Mouse (Mus musculus): ENCODE results near the gene Qrich1.

Qrich1 gene

DNA sequence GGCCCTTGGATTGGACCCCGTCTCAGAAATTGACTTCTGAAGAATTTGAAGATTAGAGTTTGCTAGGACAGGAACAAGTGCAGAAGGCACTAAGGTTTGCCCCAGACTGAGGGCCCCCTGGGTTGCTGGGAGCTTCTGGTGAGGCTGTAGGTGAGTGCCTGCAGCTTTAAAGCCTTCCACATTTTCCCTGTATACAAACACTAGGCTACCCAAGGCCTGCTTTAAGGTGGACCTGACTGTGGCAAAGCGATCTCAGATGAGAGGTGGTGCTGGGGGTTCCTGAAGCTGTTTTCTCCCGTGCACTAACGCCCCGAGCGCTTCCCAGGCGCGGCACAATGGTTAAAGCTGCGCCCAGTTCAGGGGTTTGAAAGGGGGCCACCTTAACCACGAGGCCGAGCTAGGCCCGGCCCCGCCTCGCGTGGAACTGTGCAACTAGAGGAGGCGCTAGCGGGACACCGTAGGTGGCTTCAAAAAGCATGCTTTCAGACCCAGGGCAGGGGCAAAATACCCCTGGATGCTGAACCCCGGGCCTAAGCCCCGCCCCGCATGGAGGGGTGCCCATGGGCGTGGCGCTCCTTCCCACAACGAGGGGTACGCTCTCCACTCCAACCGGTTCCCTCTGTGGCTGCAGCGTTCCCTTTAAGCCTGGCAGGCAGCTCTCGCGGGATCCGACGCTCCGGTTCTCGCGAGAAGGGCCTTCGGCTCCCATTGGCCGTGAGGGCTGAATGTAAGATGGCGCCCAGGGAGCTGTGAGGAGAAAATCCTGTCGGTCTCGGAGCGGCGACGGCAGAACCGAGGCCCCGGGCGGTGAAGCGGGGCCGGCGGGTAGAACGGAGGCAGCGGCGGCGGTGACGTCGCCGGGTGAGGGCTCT lies at the start of gene Qrich1:
Qrich1 (plus strand) TSS at position 427 of the 872 bp plus-strand sequence.
- peak; percentile 95 for DNase-seq

DNA sequence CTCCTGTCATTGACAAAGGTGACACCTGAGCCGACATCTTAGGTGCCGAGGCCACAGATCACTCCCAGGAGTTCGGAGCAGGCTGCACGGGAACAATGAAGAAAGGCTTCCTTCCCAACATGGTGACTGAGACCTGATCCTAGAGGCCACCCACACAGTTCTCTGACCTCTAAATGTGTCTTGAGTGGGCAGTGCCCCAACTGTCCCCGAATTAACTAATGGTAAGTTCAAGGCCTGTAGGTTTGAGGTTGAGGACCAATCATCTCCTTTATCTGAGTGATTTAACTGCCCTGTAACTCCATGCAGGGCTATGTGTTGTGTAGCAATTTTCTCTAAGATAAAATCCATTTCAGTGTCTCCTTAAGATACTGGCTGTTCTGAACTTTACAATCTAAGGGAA lies 47.2 kb upstream of the Qrich1 start:
- DNase-seq: no peak

DNA sequence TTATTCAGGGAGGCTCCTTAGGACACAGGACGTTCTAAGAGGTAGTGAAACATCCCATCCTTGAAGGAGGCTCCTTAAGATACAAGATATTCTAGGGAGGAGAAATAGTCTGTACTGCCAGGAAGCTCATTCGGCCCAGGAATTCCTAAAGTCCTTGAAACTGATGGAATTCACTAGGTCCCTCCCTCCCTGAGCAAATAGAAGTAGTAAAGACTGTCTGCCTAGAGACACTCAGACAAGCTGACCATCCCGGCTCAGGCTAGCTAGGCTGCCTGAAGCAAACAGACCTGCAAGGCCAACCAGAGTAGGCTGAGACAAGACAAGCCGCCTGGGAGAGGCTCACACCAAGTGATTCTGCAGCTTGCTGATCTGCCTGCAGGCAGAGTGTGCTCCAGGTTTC lies 46.8 kb upstream of the Qrich1 start:
- DNase-seq: no peak

DNA sequence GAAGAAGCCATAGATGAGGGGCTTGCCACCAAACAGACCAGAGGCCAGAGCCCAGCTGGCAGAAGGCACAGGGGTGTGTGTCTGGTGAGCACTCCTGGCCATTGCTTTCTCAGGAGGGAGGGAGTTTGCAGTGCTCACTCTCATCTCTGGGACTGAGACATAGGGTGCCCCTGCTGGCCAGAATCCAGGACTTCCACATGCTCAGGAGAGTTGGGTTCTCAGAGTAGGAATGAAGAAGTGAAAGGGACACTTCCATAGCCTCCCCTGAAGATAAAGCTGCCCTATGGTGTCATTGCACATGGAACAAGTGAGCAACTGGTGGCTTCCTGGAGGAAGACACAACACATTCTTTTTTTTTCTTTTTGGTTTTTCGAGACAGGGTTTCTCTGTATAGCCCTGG lies 42.1 kb upstream of the Qrich1 start:
- no peak for DNase-seq

- DNase-seq: no peak
Measured at GRCm38 (mm10) chr9:108478638-108479156, 37.9 kb upstream of the Qrich1 start.

DNA sequence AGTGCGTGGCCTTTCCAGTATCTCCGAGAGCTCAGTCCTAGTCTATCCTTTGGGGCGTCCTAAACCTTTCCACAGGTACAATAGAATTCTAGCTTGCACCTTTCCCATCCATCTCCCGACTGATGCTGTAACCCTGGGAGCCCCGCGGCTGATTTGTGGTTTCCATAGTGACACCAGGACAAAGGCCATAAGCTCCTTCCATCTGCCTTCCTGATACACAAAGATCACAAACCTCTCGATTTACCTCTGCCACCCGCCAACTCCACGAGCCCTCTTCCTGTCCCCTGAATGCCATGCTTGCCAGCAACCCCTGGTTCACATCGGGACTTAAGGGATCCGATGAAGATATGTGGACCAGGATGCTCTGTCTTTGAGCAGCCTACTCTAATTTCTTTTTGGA lies 37.4 kb upstream of the Qrich1 start:
- DNase-seq: no peak

DNA sequence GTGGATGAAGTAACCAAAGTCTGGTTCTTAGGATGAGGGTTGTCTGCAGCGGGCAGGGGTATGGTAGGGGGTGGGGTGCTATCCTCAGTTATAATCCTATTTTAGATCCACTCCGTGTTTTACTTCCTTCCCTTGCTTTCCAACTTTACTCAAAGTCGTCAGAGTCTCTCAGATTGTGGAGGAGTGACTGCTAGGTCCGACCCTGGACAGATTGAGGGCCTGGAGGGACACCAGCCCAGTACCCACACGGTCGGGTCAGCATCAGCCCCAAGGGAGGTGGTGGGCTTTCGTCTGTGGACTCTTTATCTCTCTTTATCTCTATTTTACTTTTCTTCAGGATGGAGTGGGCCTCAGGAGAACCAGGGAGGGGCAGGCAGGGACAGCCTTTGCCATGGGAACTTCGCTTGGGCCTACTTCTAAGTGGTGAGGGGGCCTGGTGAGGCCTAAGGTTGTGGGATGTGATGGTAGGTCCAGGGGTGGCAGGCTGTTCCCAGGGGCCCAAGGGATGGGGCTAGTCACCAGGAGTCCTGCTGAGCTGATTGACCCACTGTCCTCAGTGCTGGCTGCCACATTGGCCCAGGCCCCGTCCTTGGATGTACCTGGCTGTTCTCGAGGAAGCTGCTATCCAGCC lies 36.8 kb upstream of the Qrich1 start, which contains the start of gene Lamb2:
Lamb2 (plus strand) TSS at position 16 of the 631 bp plus-strand sequence.
- DNase-seq: no peak

DNA sequence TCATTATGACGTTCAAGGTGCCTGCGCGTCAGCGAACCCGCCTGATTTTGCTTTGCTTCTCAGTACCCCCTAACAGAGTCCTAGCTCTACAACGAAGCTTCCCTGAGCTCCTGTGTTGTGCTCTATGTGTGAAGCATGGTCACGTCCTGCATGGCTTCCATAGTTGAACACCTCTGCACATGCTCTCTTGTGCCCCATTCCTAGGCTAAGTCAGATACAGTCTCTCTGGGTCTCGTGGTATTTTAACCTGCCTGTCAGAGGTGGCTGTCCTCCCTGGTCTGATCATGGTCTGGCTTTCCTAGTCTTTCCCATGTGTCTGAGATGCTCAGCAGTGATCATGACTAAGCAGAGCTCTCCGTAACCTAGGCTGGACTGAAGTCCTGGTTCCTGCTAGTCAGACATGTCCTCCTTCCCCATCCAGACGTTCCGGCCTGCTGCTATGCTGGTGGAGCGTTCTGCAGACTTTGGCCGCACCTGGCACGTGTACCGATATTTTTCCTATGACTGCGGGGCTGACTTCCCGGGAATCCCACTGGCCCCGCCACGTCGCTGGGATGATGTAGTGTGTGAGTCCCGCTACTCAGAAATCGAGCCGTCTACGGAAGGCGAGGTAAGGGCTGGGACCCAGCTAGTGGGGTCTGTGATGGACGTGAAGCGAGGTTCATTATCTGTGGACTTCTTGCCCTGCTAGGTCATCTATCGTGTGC lies 35.6 kb upstream of the Qrich1 start:
- DNase-seq: no peak

DNA sequence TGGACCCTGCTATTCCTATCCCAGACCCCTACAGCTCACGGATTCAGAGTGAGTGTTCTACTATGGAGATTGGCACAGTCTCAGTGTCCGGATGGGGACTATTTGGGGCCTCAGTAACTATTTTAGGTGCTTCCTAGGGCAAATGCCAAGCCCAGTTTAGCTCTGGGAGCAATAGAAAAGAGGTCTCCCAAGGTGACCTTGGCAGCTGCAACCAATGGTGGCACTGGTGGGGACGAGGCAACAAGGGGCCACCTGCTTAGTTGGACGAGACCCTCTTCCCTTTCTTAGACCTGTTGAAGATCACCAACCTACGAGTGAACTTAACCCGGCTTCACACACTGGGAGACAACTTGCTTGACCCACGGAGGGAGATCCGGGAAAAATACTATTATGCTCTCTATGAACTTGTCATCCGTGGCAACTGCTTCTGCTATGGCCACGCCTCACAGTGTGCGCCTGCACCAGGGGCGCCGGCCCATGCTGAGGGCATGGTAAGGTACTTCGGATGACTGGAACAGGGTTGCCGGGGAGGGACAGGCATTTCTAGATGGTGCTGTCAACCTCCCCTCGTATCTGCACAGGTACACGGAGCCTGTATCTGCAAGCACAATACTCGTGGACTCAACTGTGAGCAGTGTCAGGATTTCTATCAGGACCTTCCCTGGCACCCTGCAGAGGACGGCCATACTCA lies 34.9 kb upstream of the Qrich1 start:
- DNase-seq: no peak

DNA sequence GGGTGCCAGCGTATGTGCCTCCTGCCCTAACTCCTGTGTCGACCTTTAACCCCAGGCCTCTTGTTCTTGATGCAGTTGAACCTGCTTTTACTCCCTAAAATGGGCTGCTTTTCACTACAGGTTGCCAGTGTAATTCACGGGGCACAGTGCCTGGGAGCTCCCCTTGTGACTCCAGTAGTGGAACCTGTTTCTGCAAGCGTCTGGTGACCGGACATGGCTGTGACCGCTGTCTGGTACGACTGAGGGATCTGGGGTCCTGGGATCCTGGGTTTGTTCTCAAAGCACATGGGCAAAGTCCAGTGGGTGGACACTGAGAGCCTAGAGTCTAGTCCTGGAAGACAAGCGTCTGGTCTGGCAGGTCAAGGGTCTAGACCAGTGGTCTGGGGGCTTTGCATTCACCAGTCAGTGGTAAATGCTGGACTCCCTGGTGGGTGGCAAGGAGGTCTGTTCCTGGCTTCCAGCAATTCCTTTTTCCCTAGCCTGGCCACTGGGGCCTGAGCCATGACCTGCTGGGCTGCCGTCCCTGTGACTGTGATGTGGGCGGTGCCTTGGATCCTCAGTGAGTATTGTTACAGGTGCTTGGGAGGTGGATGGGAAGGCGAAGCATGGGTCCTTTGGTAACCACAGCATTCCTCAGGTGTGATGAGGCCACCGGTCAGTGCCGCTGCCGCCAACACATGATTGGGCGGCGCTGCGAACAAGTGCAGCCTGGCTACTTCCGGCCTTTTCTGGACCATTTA lies 33.4 kb upstream of the Qrich1 start:
- DNase-seq: no peak

DNA sequence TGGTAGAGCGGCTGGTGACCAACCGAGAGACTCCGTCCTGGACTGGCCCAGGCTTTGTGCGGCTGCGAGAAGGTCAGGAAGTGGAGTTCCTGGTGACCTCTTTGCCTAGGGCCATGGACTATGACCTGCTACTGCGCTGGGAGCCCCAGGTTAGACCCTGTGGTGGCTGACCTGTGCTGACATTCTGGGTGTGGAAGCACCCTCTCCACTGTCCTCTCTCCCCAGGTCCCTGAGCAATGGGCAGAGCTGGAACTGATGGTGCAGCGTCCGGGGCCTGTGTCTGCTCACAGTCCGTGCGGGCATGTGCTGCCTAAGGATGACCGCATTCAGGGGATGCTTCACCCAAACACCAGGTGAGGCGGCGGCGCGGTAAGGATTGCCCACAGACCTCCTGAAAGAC lies 32.6 kb upstream of the Qrich1 start:
- DNase-seq: no peak

DNA sequence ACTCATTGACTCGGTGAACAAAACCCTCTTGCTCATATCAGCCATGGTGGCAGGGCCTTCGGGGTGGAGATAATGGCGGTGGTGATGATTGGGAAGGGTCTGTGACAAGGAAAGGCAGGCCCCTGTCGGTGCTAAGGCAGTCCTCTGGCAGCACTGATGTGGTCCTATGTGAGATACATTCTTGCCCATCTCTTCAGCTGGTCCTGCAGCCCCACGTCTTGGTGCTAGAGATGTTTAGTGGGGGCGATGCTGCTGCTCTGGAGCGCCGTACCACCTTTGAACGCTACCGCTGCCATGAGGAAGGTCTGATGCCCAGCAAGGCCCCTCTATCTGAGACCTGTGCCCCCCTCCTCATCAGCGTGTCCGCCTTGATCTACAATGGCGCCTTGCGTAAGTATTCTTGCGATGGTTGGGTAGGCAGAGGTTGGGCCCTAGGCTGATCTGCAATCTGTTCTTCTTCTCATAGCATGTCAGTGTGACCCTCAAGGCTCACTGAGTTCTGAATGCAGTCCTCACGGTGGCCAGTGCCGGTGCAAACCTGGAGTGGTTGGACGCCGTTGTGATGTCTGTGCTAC lies 31.2 kb upstream of the Qrich1 start:
- no peak for DNase-seq

DNA sequence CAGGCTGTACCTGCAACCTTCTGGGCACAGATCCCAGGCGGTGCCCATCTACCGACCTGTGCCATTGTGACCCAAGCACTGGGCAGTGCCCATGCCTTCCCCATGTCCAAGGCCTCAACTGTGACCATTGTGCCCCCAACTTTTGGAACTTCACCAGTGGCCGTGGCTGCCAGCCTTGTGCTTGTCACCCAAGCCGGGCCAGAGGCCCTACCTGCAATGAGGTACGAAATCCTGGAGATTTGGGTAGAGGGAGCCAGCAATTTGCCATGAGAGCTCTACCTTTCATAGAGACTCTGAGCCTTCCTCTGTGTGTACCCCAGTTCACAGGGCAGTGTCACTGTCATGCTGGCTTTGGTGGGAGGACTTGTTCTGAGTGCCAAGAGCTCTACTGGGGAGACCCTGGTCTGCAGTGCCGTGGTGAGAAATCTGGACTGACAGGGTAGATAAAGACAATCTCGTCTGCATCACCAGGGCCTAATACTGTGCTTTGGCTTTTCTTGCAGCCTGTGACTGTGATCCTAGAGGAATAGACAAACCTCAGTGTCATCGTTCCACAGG lies 29.6 kb upstream of the Qrich1 start:
- no peak for DNase-seq

DNA sequence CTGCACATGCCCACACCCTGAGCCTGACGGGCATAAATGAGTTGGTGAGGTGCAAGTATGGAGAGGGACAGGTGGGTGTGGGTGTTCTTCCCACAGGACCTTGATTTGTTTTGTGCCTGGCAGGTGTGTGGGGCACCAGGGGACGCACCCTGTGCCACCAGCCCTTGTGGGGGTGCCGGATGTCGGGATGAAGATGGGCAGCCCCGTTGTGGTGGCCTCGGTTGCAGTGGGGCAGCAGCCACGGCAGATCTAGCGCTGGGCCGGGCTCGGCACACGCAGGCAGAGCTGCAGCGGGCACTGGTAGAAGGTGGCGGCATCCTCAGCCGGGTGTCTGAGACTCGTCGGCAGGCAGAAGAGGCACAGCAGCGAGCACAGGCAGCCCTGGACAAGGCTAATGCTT lies 28.2 kb upstream of the Qrich1 start:
- no peak for DNase-seq

DNA sequence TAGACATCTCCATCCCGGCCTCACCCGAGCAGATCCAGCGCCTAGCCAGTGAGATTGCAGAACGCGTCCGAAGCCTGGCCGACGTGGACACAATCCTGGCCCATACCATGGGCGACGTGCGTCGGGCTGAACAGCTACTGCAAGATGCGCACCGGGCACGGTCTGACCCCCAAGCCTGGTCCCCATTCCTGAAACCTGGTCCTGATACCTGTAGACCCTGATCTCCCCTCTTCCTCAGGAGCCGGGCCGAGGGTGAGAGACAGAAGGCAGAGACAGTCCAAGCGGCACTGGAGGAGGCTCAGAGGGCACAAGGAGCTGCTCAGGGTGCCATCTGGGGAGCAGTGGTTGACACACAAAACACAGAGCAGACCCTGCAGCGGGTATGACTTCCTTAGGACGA lies 27.4 kb upstream of the Qrich1 start:
- DNase-seq: no peak

- DNase-seq: no peak
Measured at GRCm38 (mm10) chr9:108489702-108490558, 26.7 kb upstream of the Qrich1 start.

- peak; percentile 94 for DNase-seq
Measured at GRCm38 (mm10) chr9:108490559-108491285, 25.9 kb upstream of the Qrich1 start, which contains the start of gene Usp19. Gene Usp19, plus strand, starts transcription at chr9:108490602.

DNA sequence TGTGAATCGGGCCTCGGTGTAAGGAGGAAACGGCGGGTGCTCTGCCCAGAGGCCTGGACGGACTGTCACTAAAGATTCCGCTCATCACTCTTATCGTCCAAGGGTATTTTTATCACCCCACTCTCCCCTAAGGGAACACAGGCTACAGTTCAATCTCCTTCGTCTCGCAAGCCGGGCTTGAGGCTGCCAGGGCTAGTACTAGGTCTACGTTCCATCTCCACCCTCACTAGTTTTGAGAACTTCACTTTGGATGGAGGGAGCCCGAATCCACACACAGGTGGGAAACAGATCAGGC lies 25.4 kb upstream of the Qrich1 start:
- no peak for DNase-seq

DNA sequence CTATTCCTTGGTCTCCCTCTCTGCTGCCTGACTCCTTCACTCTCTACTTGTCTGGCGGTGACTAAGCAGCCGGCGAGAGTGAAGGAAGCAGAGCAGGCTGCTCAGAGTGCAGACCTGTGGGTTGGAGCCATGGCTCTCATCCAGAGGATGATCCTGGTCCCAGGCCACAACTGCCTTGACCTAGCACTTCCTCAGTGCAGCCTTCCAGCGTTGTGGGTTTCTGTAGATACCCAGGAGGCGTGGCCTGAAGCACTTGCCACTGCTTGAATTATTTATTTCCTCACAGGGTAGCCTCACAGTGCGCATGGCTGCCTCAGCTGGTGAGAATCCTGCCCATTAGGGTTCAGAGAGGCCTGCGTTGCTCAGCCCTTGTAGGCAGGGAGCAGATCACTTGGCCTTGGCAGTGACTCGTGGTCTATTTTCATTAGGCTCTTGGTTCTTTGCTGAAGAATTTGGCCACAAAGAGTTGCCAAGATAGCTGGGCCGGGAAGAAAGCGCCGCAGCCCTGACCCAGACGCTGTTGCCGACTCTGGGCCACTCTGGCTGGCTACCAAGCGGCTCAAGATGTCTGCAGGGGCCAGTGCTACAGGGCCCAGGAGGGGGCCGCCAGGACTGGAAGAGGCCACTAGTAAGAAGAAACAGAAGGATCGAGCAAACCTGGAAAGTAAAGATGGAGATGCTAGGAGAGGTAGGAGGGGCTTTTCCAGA lies 24.4 kb upstream of the Qrich1 start:
- no peak for DNase-seq
